Mouse (Mus musculus) liver, postnatal 0 days (tissue): ENCODE results near the gene Trim50.

Experiments used
- CTCF ChIP-seq: sonication (generic); IDR thresholded peaks from 2 replicates; pipeline ENCODE4 v1.5.1; 2016; ENCODE audit warnings: antibody characterized with exemption, low read depth
- EP300 ChIP-seq: IDR thresholded peaks from 2 replicates; pipeline ENCODE4 v1.6.1; 2016; ENCODE audit warnings: antibody characterized with exemption, low read depth, mild to moderate bottlenecking

- TF ChIP-seq CTCF (peak; percentile 29), EP300 (no peak)
Observed at GRCm38 (mm10) chr5:135337575-135337974, 15.5 kb upstream of the Trim50 start.
